Mouse (Mus musculus): ENCODE data around the gene Dclk1. TPM values are rescaled to one million over a fixed set of nuclear protein-coding genes. Genes with fewer than 3 reads are reported as not detected.

The Dclk1 gene
- total RNA-seq, 2 experiments from 2014 or later = 2.6 to 5.7 TPM

- intact Hi-C loops (cut with DNase I) = loop anchor here (10.0 kb wide), 1 partner anchor 477 kb away; no protein-coding TSS in a partner anchor
- no peak for DNase-seq
Measured at GRCm38 (mm10) chr3:55528012-55528411, 285.8 kb downstream of the Dclk1 start.

DNA sequence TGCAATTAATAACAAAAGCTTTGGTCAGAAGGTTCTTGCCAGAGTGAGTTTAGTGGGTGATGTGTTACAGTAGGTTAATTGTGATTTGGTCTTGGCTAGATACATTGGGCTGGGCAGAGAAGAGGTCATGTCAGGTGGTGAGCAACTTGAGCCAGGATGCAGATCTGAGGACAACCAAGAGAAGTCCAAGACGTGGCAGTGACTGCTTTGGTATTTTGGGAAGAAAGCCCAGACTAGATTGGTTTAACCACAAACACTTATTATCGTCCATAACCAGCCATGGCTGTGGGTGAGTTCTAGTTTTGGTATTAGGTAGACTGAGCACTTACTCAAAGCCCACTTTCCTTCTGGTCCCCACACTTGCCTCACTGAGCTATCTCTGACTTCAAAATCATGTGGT lies 287.2 kb downstream of the Dclk1 start:
- no peak for DNase-seq
- intact Hi-C loops (cut with DNase I) = loop anchor here (10.0 kb wide), 1 partner anchor 475 kb away; no protein-coding TSS in a partner anchor

DNA sequence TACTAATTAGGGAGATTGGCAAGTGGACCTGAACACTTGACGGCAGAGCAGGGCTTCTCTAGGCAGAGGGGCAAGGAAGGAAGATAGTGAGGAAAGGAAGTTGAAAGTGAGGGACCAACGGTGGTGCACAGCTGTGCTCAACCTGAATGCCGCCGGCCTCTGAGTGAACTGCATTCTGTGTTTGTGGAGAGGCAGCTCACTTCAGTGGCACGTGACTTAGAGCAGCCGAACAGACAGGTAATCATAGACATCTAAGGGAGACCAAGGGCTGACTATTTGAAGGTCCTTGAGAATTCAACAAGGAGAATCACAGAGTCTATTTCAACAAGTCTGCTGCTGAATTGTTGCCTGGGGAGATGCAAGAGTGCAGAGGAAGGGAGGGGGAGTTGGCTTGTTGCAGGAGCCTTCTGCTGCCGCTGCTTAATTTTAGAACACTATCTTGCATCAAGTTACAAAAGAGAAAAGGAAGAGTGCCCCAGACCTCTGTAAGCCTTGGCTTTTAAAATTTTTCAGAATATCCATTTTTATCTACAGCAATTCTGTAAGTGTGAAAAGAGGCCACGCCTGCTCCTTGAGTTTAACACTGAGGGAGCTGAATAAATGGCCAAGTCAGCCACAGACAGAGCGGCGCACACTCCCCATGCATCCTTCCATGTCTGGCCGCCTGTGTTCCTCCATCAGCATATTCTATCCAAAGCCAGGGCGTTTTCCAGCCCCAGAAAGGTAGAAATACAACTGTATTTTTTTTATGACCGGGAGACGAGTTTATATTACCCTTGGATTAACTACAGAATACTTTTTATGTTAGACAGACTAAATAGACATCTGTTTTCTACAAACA lies 289.3 kb downstream of the Dclk1 start:
- DNase-seq = no peak
- intact Hi-C loops (cut with DNase I) = no loop called here

DNA sequence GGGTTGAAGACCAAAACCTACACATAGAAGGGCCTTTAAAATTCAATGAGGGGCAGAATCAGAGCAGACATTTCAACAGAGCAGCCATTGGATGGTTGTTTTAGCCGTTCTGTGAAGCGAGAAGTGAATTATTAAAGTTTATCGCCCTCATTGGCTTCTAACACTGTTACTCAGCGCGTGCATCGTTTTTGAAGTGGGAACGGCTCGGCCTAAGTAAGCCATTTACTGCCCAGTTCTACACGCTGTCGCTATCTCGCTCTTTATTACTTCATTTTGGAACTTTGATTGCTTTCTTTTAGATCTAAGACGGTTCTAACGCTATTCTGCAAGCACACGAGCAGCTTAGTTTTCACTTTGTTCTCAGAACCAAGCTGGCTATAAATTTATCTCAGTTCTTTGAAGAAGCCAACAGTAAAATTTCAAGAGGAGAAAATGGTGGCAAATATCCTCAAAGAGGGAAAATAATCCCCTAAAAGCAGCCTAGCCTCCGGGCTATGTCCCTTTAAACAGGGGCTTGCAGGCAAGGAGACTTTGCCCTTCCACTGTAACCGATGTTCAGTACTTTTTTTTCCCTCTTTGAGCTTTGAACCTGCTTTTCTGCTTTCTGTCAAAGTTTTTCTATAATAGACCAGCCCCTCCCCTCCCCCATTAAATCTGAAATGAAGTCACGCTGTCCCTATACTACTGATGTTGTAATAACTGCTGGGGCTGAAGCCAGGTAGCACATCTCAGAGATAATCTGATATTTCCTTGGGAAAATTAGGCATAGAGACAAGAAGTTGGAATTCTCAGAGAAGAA lies 290.2 kb downstream of the Dclk1 start:
- intact Hi-C loops (cut with DNase I) = no loop called here
- no peak for DNase-seq

DNA sequence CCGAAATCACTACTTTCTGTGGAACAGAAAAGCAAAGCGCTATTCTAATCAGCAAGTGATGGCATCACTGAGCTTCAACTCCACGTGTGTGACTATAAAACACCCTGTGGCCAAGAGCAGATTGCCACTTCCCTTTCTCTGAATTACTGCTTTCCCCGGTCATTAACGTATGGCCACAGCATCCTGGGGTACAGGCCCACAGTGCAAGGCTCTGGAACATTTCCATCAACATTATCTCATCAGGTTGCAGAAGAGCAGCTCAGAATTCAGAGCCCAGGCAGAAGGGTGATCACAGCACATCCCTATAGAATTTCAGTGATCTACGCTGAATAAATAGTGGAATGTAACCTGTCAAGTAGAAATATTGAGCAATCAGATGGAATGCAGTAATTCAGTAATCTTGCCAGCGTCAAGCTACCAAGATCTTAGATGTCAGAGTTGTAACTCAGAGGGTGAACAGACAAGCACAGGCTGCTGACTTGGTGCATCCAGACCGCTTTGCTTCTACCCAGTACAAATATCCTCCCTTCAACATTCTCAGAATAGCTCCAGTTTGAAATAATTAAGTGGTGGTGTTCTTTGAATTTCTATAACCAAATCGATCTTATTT lies 293.5 kb downstream of the Dclk1 start:
- DNase-seq = no peak
- intact Hi-C loops (cut with DNase I) = no loop called here

DNA sequence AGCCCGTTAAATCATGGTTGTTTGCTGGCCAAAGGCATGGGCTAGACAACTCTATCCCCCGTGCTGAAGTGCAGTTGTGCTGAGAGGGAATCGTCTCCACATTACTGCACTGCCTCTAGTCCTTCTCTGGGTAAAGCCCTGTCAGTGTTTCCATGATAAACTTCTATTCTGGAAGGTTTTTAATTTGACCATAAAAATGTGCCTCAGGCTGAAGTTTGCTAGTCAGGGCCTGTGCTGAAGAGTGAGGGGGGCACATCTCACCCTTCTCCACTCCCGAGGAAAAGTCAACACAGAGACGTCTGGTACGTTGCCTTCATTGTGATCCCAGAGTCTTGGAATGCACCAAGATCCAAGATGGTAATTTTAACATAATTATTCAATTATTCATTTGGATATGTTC lies 294.7 kb downstream of the Dclk1 start:
- intact Hi-C loops (cut with DNase I) = no loop called here
- no peak for DNase-seq

GRCm38 (mm10) chr3:55537714-55538113 lies 295.6 kb downstream of the Dclk1 start:
- intact Hi-C loops (cut with DNase I) = no loop called here
- no peak for DNase-seq

- no peak for DNase-seq
- intact Hi-C loops (cut with DNase I) = no loop called here
Measured at GRCm38 (mm10) chr3:55539400-55539799, 297.2 kb downstream of the Dclk1 start.

GRCm38 (mm10) chr3:55539811-55540293 lies 297.7 kb downstream of the Dclk1 start:
- no peak for DNase-seq
- intact Hi-C loops (cut with DNase I) = no loop called here

- intact Hi-C loops (cut with DNase I) = no loop called here
- no peak for DNase-seq
Measured at GRCm38 (mm10) chr3:55540406-55541140, 298.4 kb downstream of the Dclk1 start.

DNA sequence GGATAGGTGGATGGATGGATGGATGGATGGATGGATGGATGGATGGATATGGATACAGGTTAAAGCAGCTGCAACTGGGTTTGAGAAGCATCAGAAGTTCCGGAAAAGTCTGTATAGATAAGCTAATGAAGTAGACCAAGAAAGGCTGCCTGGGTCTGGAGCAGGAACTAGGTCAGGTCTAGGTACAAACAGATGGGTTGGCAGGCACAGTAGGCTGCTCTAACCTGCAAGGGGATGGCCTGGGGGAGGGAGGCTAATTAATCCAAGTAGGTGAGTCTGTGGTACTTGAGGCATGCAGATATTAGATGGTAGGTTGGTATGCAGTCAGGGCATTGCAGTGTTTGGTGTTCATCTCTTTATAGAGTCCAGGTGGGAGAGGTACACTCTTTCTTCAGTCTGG lies 299.6 kb downstream of the Dclk1 start:
- no peak for DNase-seq
- intact Hi-C loops (cut with DNase I) = no loop called here

GRCm38 (mm10) chr3:55542310-55542709 lies 300.1 kb downstream of the Dclk1 start:
- intact Hi-C loops (cut with DNase I) = no loop called here
- DNase-seq = no peak

- DNase-seq = no peak
- intact Hi-C loops (cut with DNase I) = no loop called here
Measured at GRCm38 (mm10) chr3:55542947-55543346, 300.8 kb downstream of the Dclk1 start.

- no peak for DNase-seq
- intact Hi-C loops (cut with DNase I) = no loop called here
Measured at GRCm38 (mm10) chr3:55543929-55544684, 301.9 kb downstream of the Dclk1 start.

DNA sequence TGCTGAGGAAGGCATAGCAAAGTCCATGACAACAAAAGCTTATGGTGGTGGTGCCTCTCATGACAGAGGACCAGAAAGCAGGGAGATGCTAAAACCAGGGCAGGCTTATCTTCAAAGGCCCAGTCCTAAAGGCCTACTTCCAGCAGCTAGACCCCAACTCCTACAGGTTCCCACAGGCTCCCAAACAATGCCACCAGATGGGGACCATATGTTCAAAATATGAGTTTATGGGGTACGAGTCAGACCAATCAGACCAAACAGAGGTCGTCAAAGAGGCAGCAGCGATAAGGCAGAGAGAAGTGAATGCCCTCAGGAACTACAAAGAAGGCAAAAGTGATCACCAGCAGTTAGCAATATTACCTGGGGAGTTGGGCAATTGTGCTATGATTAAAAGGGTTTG lies 303.1 kb downstream of the Dclk1 start:
- intact Hi-C loops (cut with DNase I) = no loop called here
- DNase-seq = no peak

DNA sequence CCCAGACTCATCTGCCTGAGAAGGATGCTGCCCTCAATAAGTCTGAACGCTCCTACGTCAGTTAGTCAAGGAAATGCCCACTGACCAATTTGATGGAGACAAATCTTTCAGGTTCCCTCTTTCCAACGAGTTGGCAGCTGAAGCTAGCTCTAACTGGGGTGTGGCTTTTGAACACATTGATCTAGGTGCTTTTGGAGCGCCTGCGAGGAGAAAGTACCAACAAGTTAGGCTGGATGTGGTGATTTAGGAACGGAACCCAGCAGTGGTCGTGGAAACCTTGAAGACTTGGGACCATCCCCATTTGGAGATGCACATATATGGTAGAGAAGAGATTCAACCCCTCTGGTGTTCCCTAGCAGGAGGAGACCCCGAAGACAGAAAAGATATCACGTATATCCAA lies 303.8 kb downstream of the Dclk1 start:
- intact Hi-C loops (cut with DNase I) = no loop called here
- no peak for DNase-seq

DNA sequence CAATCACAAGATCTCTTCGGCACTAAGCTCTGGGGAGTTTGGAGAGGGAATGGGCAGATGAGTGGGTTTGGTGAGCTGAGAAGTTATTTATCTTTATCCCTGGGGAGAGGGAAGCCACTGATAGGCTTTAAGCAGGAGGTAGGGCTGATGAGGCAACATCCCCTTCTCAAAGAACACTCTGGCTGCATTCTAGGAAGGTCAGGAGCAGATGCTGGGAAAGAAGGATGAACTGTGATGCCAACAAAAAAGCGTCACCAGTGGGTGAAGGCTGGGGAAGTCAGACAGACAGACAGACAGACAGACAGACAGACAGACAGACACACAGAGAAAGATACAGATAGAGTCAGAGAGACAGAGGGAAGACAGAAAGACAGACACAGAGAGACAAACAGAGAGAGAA lies 304.9 kb downstream of the Dclk1 start:
- no peak for DNase-seq
- intact Hi-C loops (cut with DNase I) = no loop called here

- intact Hi-C loops (cut with DNase I) = no loop called here
- no peak for DNase-seq
Measured at GRCm38 (mm10) chr3:55549376-55549775, 307.2 kb downstream of the Dclk1 start.

DNA sequence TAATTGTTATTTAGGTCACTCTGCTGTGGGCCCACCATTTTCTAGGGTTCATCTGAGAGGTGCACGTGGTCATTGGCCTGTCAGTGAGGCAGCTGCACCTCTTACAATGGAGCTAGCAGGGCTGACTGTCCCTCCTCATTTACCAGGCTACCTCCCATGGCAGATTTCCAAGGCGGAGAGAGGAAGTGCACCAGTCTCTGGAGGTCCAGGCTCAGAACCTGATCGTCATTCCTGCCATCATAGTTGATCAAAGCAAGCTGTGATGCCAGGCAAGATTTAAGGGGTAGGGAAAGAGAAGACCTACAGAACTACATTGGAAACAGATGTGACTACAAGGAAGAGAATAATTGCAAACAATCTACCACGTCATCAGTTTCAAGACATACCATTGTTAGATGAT lies 308.8 kb downstream of the Dclk1 start:
- intact Hi-C loops (cut with DNase I) = no loop called here
- DNase-seq = no peak

DNA sequence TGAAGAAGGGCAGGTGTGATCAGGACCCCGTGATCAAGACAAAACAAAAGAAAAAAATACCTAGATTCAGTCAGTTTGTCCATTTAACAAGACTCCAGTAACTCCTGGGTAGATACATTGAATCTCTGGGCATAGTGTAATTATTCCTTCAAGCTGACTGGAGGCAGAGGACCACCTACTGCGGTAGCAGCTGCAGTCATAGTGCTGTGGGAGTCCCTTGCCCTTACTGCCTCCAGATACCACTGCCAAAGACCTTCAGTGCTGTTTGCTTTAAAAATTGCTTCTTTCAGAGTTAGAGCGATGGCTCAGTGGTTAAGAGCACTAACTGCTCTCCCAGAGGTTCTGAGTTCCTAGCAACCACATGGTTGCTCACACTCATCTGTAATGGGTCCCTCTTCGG lies 309.7 kb downstream of the Dclk1 start:
- DNase-seq = no peak

More for the DNA sequence above, 309.7 kb downstream of the Dclk1 start:
- intact Hi-C loops (cut with DNase I) = no loop called here
